Mouse (Mus musculus) testis, adult 10 weeks (tissue): ENCODE measurements around the gene Zxdc. TPM values are rescaled to one million over a fixed set of nuclear protein-coding genes. Genes with fewer than 3 reads are reported as not detected.

Source experiments
- polyA plus RNA-seq: library from polyadenylated mRNA; stranded (reverse); fragments of 350-450 nt; fragmentation: Illumina TruSeq; extraction: RNeasy Lipid Tissue Mini Kit (QIAGEN cat#74804); gene quantifications from one replicate; pipeline ENCODE4 v1.2.3, GENCODE M21; 2014; ENCODE audit warnings: low read depth, low replicate concordance

Zxdc gene
- polyA plus RNA-seq = 5.0 TPM

DNA sequence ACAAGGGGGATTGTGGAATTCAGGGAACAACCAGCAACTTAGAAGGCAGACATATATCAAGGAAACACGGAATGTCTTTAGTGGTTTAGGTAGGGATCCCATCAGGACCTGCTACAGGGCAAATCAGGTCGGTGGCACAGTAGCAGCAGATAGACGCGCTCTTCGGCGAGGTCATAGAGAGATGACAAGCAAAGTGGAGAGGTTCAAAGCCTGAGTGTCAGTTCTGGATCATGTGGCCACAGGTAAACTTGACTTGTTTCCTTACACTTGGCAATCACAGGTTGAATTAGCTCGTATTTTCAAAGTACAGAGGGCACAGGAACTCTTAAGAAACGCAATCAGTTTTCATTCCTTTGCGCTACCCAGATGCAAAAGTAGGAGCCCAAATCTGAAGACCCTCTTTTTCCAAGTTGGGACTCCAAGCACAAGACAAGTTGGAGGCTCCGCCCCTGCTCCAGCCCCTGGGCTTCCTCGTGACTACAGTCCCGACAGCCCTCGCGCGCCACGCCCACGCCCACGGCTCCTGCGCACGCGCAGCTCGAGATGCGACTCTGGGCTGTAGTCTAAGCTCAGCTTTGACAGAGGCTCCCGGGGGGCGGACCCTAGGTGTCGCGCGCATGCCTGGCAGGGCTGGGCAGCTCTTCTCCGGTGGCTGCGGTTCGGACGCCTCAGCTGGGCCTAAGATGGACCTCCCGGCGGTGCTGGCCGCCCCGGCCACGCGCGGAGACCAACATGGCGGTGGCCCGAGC lies at the start of gene Zxdc:
TSS of gene Zxdc (plus strand) at position 517 of the 749 bp plus-strand sequence.

GRCm38 (mm10) chr6:90324991-90325390 lies 44.3 kb upstream of the Zxdc start, which contains the start of gene Chst13:
TSS of gene Chst13 (minus strand) at chr6:90325185.

GRCm38 (mm10) chr6:90332561-90333425 lies 36.5 kb upstream of the Zxdc start, which contains the start of gene Uroc1:
TSS of gene Uroc1 (plus strand) at chr6:90333284.

DNA sequence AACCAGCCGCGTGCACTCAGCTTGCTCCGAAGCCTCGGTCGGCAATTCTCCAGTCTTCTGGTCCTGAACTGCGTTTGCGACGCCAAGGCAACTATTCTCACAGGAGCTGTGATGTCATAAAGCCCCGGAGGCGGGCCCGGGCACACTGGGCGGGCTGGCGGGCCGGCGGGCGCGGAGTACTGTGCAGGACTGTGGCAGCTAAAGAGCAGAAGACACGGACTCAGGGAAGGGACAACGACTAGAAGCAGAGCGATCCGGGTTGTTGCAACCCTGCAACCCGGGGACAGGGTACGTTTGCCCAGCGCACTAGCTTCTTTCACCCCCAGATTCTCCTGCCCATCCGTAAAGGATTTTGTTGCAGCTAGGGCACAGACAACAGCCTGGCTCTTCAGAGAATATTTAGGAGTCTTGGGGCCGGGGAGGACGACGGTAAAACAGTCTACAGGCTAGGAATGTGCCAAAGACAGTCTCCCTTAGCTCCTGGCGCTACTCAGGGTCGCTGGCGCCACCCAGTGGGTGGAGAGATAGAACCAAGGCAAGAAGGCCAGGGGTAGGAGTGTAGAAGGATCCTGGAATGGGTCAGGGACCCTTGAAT lies 59.2 kb downstream of the Zxdc start, which contains the start of gene Cfap100:
TSS of gene Cfap100 (minus strand) at position 418 of the 595 bp plus-strand sequence.

Other genes starting within 250 kb of the Zxdc start
- gene Vmn1r51, start 246.9 kb upstream of the Zxdc start, polyA plus RNA-seq = not detected
- not detected for gene Vmn1r52, start 194.7 kb upstream of the Zxdc start, polyA plus RNA-seq
- gene V1ra8, start 166.7 kb upstream of the Zxdc start, polyA plus RNA-seq = not detected
- gene Vmn1r53, start 145.1 kb upstream of the Zxdc start, polyA plus RNA-seq = 0.95 TPM
- gene Vmn1r54, start 123.2 kb upstream of the Zxdc start, polyA plus RNA-seq = not detected
- gene BC048671, start 68.3 kb upstream of the Zxdc start, polyA plus RNA-seq = 99.9 TPM
- gene Chst13, start 44.3 kb upstream of the Zxdc start, polyA plus RNA-seq = not detected
- not detected for gene Uroc1, start 36.2 kb upstream of the Zxdc start, polyA plus RNA-seq
- 25.3 TPM for gene Cfap100, start 59.3 kb downstream of the Zxdc start, polyA plus RNA-seq
- 1.7 TPM for gene Klf15, start 93.1 kb downstream of the Zxdc start, polyA plus RNA-seq
- 2.1 TPM for gene Aldh1l1, start 116.9 kb downstream of the Zxdc start, polyA plus RNA-seq
- gene Slc41a3, start 235.2 kb downstream of the Zxdc start, polyA plus RNA-seq = 3.1 TPM